Mouse (Mus musculus) right cerebral cortex, adult 2 months (tissue): Measurements from ENCODE around the gene Olfr1371.

Experiments used
- DNase-seq, 2 experiments: peaks; one replicate each; pipeline ENCODE4 v3.0.0; 2021 to 2022; ENCODE audit warnings: low spot score in 2 of 2

Olfr1371 gene

GRCm38 (mm10) chr11:52213887-52214286, at the start of gene Olfr1371:
Olfr1371 (minus strand) TSS chr11:52213987.
- DNase-seq: no peak

GRCm38 (mm10) chr11:52262338-52262737, 48.6 kb upstream of the Olfr1371 start:
- DNase-seq: no peak

- DNase-seq: no peak
Observed at GRCm38 (mm10) chr11:52261937-52262336, 48.1 kb upstream of the Olfr1371 start.

GRCm38 (mm10) chr11:52260878-52261277, 47.1 kb upstream of the Olfr1371 start:
- no peak for DNase-seq

- DNase-seq: no peak
Observed at GRCm38 (mm10) chr11:52258711-52259110, 44.9 kb upstream of the Olfr1371 start.

- DNase-seq: no peak
Observed at GRCm38 (mm10) chr11:52257376-52257775, 43.6 kb upstream of the Olfr1371 start.

GRCm38 (mm10) chr11:52255077-52255476, 41.3 kb upstream of the Olfr1371 start:
- no peak for DNase-seq

GRCm38 (mm10) chr11:52253674-52254375, 40.0 kb upstream of the Olfr1371 start:
- peak; percentile 65 to 72 for DNase-seq

GRCm38 (mm10) chr11:52252692-52253091, 38.9 kb upstream of the Olfr1371 start:
- no peak for DNase-seq

GRCm38 (mm10) chr11:52251770-52252169, 38.0 kb upstream of the Olfr1371 start:
- no peak for DNase-seq

- DNase-seq: no peak
Observed at GRCm38 (mm10) chr11:52249452-52249851, 35.7 kb upstream of the Olfr1371 start.

GRCm38 (mm10) chr11:52240898-52241542, 27.2 kb upstream of the Olfr1371 start:
- no peak for DNase-seq

GRCm38 (mm10) chr11:52234509-52234908, 20.7 kb upstream of the Olfr1371 start:
- no peak for DNase-seq

- no peak for DNase-seq
Observed at GRCm38 (mm10) chr11:52233906-52234305, 20.1 kb upstream of the Olfr1371 start.

GRCm38 (mm10) chr11:52233043-52233653, 19.4 kb upstream of the Olfr1371 start:
- no peak for DNase-seq

GRCm38 (mm10) chr11:52231606-52232541, 18.1 kb upstream of the Olfr1371 start, which contains the start of gene Skp1a:
Skp1a (plus strand) TSS chr11:52231995.
- DNase-seq: peak; percentile 88 to 93

- DNase-seq: no peak
Observed at GRCm38 (mm10) chr11:52230694-52231093, 16.9 kb upstream of the Olfr1371 start.

GRCm38 (mm10) chr11:52228722-52229448, 15.1 kb upstream of the Olfr1371 start:
- no peak for DNase-seq

GRCm38 (mm10) chr11:52227466-52228226, 13.9 kb upstream of the Olfr1371 start:
- no peak for DNase-seq

GRCm38 (mm10) chr11:52227053-52227452, 13.3 kb upstream of the Olfr1371 start:
- no peak for DNase-seq
